Mouse (Mus musculus) adrenal gland (tissue): Measurements from ENCODE around the gene Fntb.

Experiments used
- intact Hi-C: fragments of 180-260 bp; cut with DNase I; formaldehyde crosslinking; loops from one replicate; pipeline ENCODE4 v1.15.1; 2025
- long read RNA-seq, 2 experiments: library from polyadenylated mRNA; unstranded; transcript quantifications; one replicate each; pipeline ENCODE4 v2.0.0; 2020; ENCODE audit warnings: borderline replicate concordance in 1 of 2; ENCODE audit not compliant: insufficient replicate concordance in 1 of 2

Gene Fntb
- long read RNA-seq, experiment 1, transcript Fntb-201 (12 exons, 2,613 nt) = major isoform, 6 of 8 reads
- long read RNA-seq, experiment 1, partial matches to known transcripts = 0 of 8 reads
- long read RNA-seq, experiment 1, other reads (novel, unspliced or antisense) = 2 of 8 reads
- long read RNA-seq, experiment 2, partial matches to known transcripts = 0 of 5 reads
- long read RNA-seq, experiment 2, other reads (novel, unspliced or antisense) = 1 of 5 reads

GRCm38 (mm10) chr12:76765354-76765851 lies at the start of gene Fntb, which contains the start of gene Churc1:
Gene Fntb, plus strand, starts transcription at chr12:76765589.
Gene Churc1, plus strand, starts transcription at chr12:76765538.
- intact Hi-C loops = no loop called here

DNA sequence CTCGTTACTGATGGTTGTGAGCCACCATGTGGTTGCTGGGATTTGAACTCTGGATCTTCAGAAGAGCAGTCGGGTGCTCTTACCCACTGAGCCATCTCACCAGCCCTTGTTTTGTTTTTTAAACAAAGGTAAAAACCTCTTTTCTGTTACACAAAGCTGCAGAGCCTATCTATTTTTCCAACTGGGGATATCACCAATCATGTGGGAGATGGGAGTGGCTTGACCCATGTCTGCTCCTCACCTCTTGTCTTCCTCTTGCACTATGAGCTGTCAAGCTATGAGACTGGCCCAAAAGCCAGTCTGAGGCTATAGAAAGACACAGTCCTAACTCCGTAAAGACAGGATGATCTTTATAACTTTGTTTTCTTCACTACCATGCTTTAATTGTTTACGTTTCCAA lies 47.0 kb upstream of the Fntb start:
- intact Hi-C loops = no loop called here

GRCm38 (mm10) chr12:76720572-76720971 lies 44.8 kb upstream of the Fntb start:
- intact Hi-C loops = loop anchor here (5.0 kb wide), 1 partner anchor 68 kb away; no protein-coding TSS in a partner anchor

GRCm38 (mm10) chr12:76722026-76722425 lies 43.4 kb upstream of the Fntb start:
- intact Hi-C loops = loop anchor here (5.0 kb wide), 1 partner anchor 70 kb away; no protein-coding TSS in a partner anchor

DNA sequence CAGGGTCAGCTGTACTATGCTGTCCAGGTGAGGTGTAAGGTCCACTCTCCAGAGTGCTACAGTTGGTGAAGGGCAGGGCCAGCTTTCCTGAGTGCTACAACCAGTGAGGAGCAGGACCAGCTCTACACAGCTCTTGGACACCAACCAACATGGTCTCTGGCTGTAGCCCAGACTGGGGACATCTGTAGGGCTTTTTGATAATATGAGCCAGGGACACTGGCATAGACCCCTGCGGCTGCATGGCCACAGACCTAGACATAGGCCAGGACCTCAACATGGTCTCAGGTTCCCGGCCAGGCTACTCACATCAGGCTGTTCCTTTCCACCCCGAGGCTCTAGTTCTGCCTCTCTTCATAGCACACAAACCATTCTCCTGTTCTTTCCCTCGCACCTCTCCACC lies 37.4 kb upstream of the Fntb start:
- intact Hi-C loops = no loop called here

- intact Hi-C loops = no loop called here
Observed at GRCm38 (mm10) chr12:76750866-76751459, 14.4 kb upstream of the Fntb start.

DNA sequence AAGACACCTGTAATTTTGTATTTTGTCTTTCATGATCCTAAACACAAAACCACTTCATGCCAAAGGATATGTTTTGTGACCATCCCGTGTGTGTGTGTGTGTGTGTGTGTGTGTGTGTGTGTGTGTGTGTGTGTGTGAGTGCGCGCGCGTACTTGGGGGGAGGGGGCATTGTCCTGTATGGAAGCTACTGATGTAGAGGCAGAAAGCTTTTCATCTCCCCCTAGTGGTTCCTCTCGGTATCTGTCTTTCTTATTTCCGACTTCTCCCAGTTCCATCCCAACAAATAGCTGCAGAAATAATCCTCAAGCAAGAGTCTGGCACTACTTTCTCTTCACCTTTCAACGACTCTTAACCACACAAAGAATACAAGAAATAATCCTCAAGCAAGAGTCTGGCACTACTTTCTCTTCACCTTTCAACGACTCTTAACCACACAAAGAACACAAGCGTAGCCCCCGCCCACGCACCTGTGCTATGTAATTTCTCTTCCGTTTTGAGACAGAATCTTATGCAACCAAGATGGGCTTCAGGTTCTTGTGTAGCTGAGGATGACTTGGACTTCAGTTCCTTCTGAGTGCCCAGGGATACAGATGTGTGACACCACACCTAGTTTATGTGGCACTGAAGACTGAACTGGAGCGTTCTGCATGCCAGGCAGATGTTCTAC lies 12.6 kb upstream of the Fntb start:
- intact Hi-C loops = no loop called here

- intact Hi-C loops = no loop called here
Observed at GRCm38 (mm10) chr12:76765901-76766630, 677 bp downstream of the Fntb start.

GRCm38 (mm10) chr12:76770841-76771500 lies 5.6 kb downstream of the Fntb start:
- intact Hi-C loops = no loop called here

GRCm38 (mm10) chr12:76771540-76771939 lies 6.2 kb downstream of the Fntb start:
- intact Hi-C loops = no loop called here

DNA sequence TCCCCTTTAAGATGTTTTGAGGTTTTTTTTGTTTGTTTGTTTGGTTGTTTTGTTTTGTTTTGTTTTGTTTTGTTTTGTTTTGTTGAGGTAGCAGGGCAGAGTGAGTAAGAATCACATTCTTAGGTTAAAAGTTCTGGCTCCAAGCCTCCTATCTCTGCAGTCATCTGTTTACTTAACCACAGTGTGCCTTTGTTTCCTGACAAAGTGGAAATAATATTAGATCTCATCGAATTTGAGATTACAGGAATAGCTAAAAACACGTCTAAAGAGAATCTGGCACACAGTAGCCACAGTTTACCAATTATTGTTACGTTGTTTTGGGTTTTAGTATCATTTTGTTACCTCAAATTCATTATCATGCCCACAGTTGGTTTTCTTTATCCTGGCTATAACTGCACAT lies 9.3 kb downstream of the Fntb start:
- intact Hi-C loops = no loop called here

DNA sequence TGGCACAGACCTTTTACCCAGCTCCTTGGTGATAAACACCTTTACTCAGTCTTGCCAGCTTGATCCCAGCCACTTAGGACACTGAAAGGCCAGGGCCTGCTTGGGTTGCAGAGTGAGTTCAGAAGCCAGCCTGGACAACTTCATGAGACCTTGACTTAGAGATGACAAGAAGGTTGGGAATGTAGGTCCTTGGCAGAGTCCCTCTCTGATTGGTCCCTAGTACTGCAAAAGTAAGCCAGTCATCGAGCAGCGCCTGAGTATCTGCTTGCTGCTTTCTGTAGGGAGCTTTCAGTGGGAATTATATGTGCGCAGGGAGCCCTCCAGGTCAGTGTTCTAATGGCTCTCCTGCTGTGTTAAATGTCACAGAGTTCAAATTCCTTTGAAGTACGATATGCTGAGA lies 9.7 kb downstream of the Fntb start:
- intact Hi-C loops = no loop called here

- intact Hi-C loops = no loop called here
Observed at GRCm38 (mm10) chr12:76776898-76777297, 11.5 kb downstream of the Fntb start.

DNA sequence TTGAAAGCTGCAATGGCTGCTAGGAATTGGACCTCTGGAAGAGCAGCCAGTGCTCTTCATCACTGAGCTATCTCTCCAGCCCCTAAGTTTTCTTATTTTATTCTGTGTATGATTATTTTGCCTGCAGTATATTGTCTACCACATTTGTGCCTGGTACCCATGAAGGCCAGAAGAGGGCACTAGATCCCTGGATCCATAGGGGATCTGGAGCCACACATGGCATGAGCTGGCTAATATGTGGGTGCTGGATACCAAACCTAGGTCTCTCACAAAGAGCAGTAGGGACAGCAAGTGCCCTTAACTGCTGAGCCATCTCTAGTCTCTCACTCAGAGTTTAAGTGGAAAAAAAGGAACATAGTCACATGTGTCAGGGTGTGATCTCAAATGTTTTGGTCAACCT lies 12.5 kb downstream of the Fntb start:
- intact Hi-C loops = no loop called here

GRCm38 (mm10) chr12:76778305-76779083 lies 13.1 kb downstream of the Fntb start:
- intact Hi-C loops = no loop called here

GRCm38 (mm10) chr12:76779951-76780350 lies 14.6 kb downstream of the Fntb start:
- intact Hi-C loops = no loop called here

GRCm38 (mm10) chr12:76780639-76781468 lies 15.5 kb downstream of the Fntb start:
- intact Hi-C loops = no loop called here

DNA sequence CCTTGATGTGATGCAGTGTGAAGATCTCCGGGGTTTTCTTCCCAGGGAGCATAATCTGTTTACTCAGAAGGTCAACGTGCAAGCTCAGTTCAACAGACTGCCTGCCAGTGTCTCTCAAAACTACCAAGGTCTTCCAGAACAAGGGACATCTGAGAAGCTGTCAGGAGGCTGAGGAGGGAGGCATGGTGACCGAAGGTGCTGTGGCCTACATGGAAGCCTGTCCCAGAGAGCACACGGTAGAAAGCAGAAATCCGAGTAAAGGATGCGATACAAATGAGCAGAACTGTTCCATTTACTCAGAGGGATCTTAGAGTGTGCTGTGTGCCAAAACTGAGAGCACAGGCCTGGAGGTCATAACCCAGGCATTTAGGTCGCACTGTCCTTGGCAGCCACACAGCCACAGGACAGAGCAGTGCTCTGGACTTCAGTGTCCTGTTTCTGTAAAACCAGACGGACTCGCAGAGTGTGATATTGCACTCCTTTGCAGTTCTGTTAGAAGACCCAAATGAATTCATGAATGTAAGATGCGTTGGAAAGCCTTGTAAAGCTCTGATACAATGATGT lies 18.7 kb downstream of the Fntb start:
- intact Hi-C loops = no loop called here

DNA sequence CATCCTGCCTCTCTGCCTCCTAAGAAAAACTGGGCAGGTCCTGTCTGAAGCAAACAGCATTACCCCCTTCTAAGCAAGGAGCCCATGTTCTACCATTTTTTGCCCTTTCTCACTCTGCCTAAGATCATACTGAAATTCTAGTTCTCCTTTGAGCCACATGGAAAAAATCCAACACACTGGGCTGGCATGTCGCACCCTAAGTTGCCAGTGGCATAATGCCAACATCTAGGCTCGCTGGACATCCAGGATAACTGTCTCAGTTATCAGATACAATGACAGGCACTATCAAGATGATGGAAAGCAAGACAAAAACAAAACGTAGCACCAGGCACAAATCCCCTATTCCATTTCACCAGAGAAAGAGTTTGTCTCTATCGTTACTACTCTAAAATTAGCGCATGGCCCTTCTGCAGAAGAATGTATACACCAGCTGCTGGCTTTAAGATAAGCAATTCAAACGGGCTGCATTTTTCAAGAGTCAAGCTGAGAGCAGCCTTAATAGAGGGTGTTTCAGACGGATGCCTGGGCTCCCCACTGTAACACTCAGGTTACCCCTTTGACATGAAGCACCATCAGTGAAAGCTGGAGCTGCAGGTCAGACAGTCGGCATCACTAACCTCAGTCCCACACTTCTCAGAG lies 25.2 kb downstream of the Fntb start:
- intact Hi-C loops = no loop called here
